Mouse (Mus musculus) C3H10T1/2 (cell line): ENCODE measurements around the gene Ccdc185. TPM values are rescaled to one million over a fixed set of nuclear protein-coding genes. Genes with fewer than 3 reads are reported as not detected.

Experiments
- polyA plus RNA-seq, 2 experiments: library from polyadenylated mRNA; unstranded; fragments of >200 nt; fragmentation: generic; extraction: Trizol; gene quantifications; one replicate each; pipeline ENCODE4 v1.2.1; 2012; ENCODE audit warnings: missing spikeins in 2 of 2

Ccdc185 gene
- polyA plus RNA-seq, result not detected

DNA sequence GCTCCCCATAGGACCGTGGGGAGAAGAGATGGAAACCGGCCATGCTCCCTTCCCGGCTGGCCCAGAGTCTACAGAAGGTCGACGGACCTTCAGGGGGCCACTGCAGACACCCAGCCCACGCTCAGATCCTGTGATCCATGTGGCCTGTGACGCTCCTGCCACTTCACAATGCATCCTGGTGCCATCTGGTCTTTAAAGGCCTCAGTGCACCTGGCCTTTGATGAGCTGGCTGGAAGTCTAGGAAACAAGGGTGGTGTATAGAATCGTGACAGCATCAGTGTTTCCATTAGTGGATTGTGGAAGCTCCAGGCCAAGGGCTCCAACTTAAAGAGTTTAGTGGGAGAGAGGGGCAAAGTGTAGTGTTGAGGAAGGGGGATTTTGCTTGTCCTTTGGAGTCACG, at the start of gene Ccdc185:
Gene Ccdc185, minus strand, starts transcription at position 101 of the 400 bp plus-strand sequence.

DNA sequence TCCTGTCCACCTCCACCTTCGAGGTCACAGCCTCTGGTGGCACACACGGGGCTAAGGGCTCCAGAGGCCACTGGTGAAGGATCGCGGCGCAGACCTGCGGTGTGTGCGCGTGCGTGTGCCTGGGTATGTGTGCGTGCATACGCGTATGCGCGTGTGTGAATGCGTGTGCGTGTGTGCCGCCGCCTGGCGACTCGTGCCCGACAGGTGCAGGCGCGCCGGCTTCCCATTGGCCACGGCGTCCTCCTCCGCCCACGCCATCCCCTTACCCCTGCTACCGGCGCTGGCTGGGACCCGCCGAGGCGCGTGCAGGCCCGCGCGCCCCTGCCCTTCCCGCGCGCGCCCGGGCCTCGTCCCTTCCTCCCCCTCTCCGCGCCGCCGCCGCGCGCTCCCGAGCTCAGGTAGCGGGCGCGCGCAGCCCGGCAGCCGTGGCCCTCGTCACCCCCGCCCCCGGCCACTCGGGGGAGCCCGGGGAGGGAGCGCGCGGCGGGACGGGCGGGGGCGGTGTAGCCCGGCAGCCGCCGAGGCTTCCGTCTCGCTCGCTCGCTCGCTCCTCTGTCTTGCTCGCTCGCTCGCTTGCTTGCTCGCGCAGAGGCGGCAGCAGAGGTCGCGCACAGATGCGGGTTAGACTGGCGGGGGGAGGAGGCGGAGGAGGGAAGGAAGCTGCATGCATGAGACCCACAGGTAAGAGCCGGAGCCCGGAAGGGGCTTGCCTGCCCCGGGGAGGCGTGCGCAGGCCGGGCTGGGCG, 14.9 kb upstream of the Ccdc185 start, which contains the start of gene Susd4:
Gene Susd4, plus strand, starts transcription at position 145 of the 746 bp plus-strand sequence.

Other genes with a start within 250 kb of the Ccdc185 start
- 100 to 1,000 TPM in 1 of 2 experiments, 10 to 100 TPM in 1; 27.4 to 155 TPM for gene Capn2, start 231.6 kb downstream of the Ccdc185 start, polyA plus RNA-seq
- gene Capn8, start 184.2 kb downstream of the Ccdc185 start, polyA plus RNA-seq, result not detected
- under 1 TPM; 0.05 to 0.32 TPM for gene Susd4, start 14.7 kb upstream of the Ccdc185 start, polyA plus RNA-seq
- gene Tlr5, start 205.6 kb upstream of the Ccdc185 start, polyA plus RNA-seq, result not detected